Mouse (Mus musculus): ENCODE measurements around the gene Ttll5. TPM values are rescaled to one million over a fixed set of nuclear protein-coding genes. Genes with fewer than 3 reads are reported as not detected.
A peak's percentile ranks its signal among the peaks of the same experiment; 100 is the strongest.

Ttll5 gene
- polyA plus RNA-seq, 1 experiment from 2014 or later: 13.7 TPM

DNA sequence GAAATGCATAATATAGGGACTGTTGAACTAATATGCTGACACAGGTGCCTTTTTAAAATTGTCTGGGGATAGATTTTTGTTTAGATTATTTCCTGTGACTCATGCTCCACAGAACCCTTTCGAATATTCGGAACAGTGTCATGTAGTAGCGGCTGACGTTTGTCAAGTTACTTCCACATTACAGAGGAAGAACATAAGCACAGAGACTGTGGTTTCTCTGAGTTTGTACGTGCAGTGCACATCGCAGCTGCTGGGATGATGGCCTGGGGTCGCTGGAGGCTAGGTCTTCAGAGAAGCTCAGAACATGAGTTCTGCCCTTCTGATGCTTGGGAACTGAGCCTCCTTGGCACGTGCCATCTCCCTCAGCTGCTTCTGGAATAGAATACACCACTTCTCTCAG is 222.9 kb downstream of the Ttll5 start:
- no peaks in the 10 kb centered on the region for H3K27me3 ChIP-seq (replicated peaks)
- no peaks in the 10 kb centered on the region for H3K4me1 ChIP-seq
- no peaks in the 10 kb centered on the region; the same call in 1 of the 2 replicates for H3K36me3 ChIP-seq (replicated peaks)
- H3K27ac ChIP-seq: no peak overlapping the region
- no peak for ATAC-seq (replicated peaks)
- no peak overlapping the region for H3K4me3 ChIP-seq
- H3K4me2 ChIP-seq: no peak overlapping the region
- no peaks in the 10 kb centered on the region; the same call in 1 of the 2 replicates for H3K9me3 ChIP-seq
- WGBS: 84% methylated on average over 8 of the region's 8 CpGs
- H3K9ac ChIP-seq: no peak overlapping the region

DNA sequence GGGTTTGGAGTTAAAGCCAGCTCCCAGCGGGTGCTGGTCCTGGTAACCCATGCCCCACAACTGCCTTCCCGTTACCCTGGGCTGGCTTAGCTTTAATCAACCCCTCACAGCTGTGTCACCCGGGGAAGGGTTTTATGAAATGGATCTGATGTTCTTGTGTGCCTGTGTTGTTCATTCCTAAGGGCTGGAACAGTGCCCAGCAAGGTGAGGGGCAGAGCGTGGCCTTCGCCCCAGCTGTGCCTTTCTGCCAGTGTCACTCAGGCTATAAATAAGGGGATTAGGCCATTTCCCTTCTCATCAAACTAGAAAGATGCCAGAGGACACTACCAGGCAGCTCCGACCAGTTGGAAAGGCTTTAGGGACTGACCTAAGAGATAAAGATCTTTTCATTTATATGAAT is 225.4 kb downstream of the Ttll5 start:
- H3K4me3 ChIP-seq: no peak overlapping the region
- H3K27me3 ChIP-seq (replicated peaks): no peaks in the 10 kb centered on the region
- no peaks in the 10 kb centered on the region for H3K4me1 ChIP-seq
- H3K9me3 ChIP-seq: no peaks in the 10 kb centered on the region
- WGBS: 52% methylated on average over 6 of the region's 6 CpGs
- H3K4me2 ChIP-seq: no peak overlapping the region
- no peaks in the 10 kb centered on the region for H3K36me3 ChIP-seq (replicated peaks)
- no peak overlapping the region for H3K27ac ChIP-seq
- ATAC-seq (replicated peaks): no peak
- no peak overlapping the region for H3K9ac ChIP-seq

DNA sequence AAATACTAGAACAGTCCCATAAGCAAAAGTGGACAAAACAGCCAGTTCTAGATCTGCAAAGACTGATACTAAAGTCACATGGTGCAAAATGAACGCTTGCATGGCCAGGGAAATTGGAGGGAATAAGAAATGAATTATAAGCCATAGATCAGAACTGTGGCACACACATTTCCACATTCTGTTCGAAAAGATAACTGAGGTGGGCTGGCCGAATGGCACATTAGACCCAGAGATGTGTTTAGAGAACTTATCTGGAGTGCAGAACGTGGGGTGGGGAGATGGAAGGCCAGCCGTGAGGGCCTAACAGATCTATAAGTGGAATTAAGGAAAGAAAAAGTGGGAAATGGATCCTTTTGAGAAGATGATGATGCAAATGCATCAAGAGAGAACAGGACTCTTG is 227.0 kb downstream of the Ttll5 start:
- H3K9ac ChIP-seq: no peak overlapping the region
- no peaks in the 10 kb centered on the region for H3K27me3 ChIP-seq (replicated peaks)
- H3K4me2 ChIP-seq: no peak overlapping the region
- 95% methylated on average over 5 of the region's 5 CpGs for WGBS
- no peak overlapping the region for H3K27ac ChIP-seq
- no peaks in the 10 kb centered on the region for H3K36me3 ChIP-seq (replicated peaks)
- no peak for ATAC-seq (replicated peaks)
- no peak overlapping the region for H3K4me3 ChIP-seq
- H3K4me1 ChIP-seq: no peaks in the 10 kb centered on the region
- no peaks in the 10 kb centered on the region for H3K9me3 ChIP-seq

DNA sequence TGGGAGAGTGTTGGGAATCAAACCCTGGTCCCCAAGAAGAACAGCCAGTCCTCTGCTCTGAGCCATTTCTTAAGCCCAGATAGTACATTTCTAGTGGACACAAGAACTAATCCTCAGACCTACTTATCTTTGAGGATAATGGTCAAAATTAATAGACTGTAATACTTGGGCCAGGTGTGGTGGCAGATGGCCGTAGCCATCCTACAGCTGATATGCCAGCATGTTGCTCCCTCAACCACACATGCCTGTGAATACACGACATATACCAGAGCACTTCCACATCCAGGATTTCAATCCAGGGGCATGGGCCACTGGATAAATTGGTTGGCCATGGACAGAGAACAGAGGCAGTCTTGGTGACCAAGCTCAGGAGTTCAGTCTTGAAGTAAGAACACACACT is 230.8 kb downstream of the Ttll5 start:
- Histone ChIP-seq H3K9ac (no peak overlapping the region), H3K4me2 (no peak overlapping the region), H3K27ac (no peak overlapping the region), H3K4me1 (no peaks in the 10 kb centered on the region), H3K27me3 (replicated peaks) (no peaks in the 10 kb centered on the region), H3K36me3 (replicated peaks) (no peaks in the 10 kb centered on the region), H3K4me3 (no peak overlapping the region), H3K9me3 (no peaks in the 10 kb centered on the region)
- 94% methylated on average over 2 of the region's 2 CpGs for WGBS
- no peak for ATAC-seq (replicated peaks)

DNA sequence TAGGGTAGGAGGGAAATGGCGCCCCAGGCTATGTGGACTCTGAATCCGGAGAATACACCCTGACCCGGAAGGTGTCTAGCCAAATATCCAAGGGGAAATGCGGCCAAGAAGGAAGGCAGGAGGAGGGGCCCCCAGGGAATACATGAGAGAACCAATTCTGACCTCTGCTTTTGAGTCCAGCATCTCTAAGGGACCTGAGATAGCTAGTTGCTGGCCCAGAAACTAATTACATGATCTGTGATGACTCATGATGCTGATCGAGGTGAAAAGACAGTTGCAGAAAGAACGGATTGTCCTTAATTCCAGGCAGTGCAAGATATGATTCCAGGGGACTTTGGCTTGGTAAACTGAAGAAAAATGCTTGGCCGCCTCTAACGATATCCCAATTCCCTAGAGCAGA is 232.5 kb downstream of the Ttll5 start:
- Histone ChIP-seq H3K4me3 (no peak overlapping the region), H3K27ac (no peak overlapping the region), H3K27me3 (replicated peaks) (no peaks in the 10 kb centered on the region), H3K36me3 (replicated peaks) (no peaks in the 10 kb centered on the region), H3K4me1 (no peaks in the 10 kb centered on the region), H3K9me3 (no peaks in the 10 kb centered on the region), H3K9ac (no peak overlapping the region), H3K4me2 (no peak overlapping the region)
- WGBS: 90% methylated on average over 8 of the region's 8 CpGs
- no peak for ATAC-seq (replicated peaks)

DNA sequence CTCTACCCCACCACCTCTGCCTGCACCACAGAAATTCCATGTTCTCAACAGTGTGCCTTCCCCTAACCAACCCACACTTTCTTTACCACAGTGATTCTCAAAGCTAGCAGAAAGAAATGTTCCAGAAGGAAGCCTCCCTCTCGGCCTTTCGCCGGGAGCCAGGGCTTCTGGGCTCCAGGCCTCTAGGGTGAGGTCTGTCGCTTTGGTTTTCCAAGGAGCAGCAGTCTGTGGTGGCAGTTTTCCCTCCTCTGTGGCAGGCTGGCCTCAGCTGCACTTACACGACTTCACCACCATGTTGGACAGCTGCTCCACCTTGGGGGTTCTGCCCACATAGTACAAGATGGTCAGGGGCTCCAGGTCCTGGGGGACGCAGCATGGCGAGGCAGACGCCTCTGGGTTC is 233.1 kb downstream of the Ttll5 start:
- no peaks in the 10 kb centered on the region for H3K4me1 ChIP-seq
- no peaks in the 10 kb centered on the region for H3K36me3 ChIP-seq (replicated peaks)
- H3K4me3 ChIP-seq: no peak overlapping the region
- H3K4me2 ChIP-seq: no peak overlapping the region
- H3K27ac ChIP-seq: no peak overlapping the region
- WGBS: 86% methylated on average over 8 of the region's 8 CpGs
- no peak for ATAC-seq (replicated peaks)
- no peaks in the 10 kb centered on the region for H3K27me3 ChIP-seq (replicated peaks)
- H3K9ac ChIP-seq: no peak overlapping the region
- H3K9me3 ChIP-seq: no peaks in the 10 kb centered on the region

DNA sequence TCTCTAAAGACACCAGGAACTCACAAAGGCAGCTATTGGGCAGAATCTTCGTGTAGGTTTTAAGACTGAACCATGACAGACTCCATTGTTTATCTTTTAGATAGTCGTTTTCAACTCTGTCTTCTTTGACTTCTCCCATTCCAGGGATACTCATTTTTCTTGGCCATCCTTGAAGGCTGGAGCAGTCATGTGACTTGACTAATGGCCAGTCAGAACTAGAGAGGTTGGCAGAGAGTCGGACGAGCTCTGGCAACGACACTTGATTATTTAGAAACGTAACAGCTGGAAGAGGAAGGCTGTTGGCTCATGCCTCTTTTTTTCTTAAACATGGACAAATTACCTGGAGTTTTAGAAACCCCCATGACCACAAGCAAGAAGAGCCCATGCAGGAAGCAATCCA is 234.9 kb downstream of the Ttll5 start:
- WGBS: 90% methylated on average over 6 of the region's 6 CpGs
- Histone ChIP-seq H3K9me3 (no peaks in the 10 kb centered on the region), H3K27ac (no peak overlapping the region), H3K4me1 (no peaks in the 10 kb centered on the region), H3K27me3 (replicated peaks) (no peaks in the 10 kb centered on the region), H3K4me2 (no peak overlapping the region), H3K9ac (no peak overlapping the region), H3K4me3 (no peak overlapping the region), H3K36me3 (replicated peaks) (no peaks in the 10 kb centered on the region)
- no peak for ATAC-seq (replicated peaks)

DNA sequence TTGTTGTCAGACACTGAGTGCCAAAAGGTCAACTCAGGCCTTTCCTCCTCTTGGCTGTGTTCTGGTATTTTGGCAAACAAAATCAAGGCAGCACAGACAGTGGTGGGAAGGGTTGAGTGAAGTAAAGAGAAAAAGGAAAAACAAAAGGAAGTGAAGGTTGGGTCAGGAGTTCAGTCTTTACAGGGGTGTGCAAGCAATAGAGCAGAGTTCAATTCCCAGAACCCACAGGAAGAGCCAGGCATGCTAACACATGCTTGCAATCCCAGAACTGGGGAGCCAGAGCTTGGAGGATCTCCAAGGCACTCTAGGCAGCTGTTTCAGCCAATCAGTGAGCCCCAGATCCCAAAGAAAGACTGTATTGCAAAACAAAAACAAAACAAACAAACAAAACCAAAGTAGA is 240.3 kb downstream of the Ttll5 start:
- no peaks in the 10 kb centered on the region for H3K4me1 ChIP-seq
- H3K9ac ChIP-seq: no peak overlapping the region
- H3K4me2 ChIP-seq: no peak overlapping the region
- H3K27me3 ChIP-seq (replicated peaks): no peaks in the 10 kb centered on the region
- no peaks in the 10 kb centered on the region for H3K36me3 ChIP-seq (replicated peaks)
- no peaks in the 10 kb centered on the region for H3K9me3 ChIP-seq
- H3K4me3 ChIP-seq: no peak overlapping the region
- H3K27ac ChIP-seq: no peak overlapping the region
- ATAC-seq (replicated peaks): no peak

DNA sequence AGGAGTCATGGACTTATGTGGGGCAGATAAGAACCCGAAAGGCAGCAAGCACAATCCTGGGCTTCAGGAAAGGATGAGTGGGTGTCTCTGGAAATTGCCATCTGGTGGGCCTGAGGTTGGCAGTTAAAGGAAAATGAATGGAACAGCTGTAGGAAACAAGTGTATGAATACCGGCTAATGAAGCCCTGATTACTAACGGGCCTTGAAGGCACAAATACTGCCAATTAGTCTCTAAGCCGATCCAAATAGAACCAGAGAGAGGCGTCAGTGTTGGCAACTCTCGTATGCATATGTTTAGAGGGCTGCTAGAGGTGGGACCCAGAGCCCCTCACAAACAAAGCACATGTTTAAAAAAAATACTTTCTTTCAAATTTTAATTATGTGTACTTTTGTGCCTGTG is 247.0 kb downstream of the Ttll5 start:
- H3K27me3 ChIP-seq (replicated peaks): peaks cover 12% of the 10 kb centered on the region; the same call in 1 of the 2 replicates
- H3K9me3 ChIP-seq: no peaks in the 10 kb centered on the region
- no peak overlapping the region for H3K4me3 ChIP-seq
- peaks cover 5% of the 10 kb centered on the region; the same call in 1 of the 2 replicates for H3K4me1 ChIP-seq
- no peak for ATAC-seq (replicated peaks)
- no peaks in the 10 kb centered on the region for H3K36me3 ChIP-seq (replicated peaks)
- WGBS: 73% methylated on average over 6 of the region's 6 CpGs
- no peak overlapping the region for H3K9ac ChIP-seq
- H3K27ac ChIP-seq: no peak overlapping the region
- no peak overlapping the region for H3K4me2 ChIP-seq

DNA sequence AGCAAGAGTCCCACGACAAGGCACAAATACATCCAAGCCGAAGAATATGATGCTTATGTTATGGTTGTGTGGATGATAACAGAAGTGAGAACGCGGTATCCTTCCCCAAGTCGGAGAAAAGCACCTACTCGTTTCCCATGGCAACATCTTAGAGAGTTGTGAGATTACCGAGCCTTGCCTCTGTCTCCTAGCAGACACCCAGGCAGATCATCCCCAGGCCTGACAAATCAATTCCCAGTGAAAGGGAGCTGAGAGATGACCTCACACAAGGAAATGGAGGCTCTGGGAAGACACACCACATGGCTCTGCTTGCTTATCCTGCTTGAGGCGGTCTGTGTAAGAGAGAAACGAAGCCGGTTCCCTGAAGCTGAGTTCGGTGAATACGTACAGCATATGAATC is 250.2 kb downstream of the Ttll5 start:
- Histone ChIP-seq H3K4me2 (no peak overlapping the region), H3K4me1 (peaks cover 30% of the 10 kb centered on the region), H3K27ac (no peak overlapping the region), H3K9me3 (no peaks in the 10 kb centered on the region), H3K4me3 (no peak overlapping the region), H3K36me3 (replicated peaks) (no peaks in the 10 kb centered on the region), H3K9ac (no peak overlapping the region), H3K27me3 (replicated peaks) (peaks cover 19% of the 10 kb centered on the region)
- no peak for ATAC-seq (replicated peaks)
- WGBS: 69% methylated on average over 12 of the region's 12 CpGs

DNA sequence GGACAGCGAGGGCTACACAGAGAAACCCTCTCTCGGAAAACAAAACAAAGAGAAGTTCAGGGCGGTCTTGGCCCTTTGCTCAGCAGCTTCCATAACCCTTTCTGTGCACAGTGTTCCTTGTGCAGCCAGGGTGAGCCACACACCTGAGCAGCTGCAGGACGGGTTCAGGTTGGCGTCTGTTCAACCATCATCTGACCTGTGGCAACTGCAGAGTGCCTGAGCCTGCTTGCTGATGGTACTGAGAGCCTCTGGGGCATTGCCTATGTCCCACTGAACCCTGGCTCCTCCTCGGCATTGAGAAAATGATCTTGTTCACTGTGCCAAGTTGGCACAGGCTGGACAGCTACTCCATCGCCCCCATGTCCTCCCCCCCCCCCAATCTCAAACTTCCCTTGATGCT is 250.9 kb downstream of the Ttll5 start:
- H3K36me3 ChIP-seq (replicated peaks): no peaks in the 10 kb centered on the region
- H3K4me2 ChIP-seq: no peak overlapping the region
- no peaks in the 10 kb centered on the region for H3K9me3 ChIP-seq
- no peak overlapping the region for H3K4me3 ChIP-seq
- ATAC-seq (replicated peaks): no peak
- 91% methylated on average over 7 of the region's 7 CpGs for WGBS
- H3K9ac ChIP-seq: no peak overlapping the region
- no peak overlapping the region for H3K27ac ChIP-seq
- peaks cover 30% of the 10 kb centered on the region for H3K4me1 ChIP-seq
- H3K27me3 ChIP-seq (replicated peaks): peaks cover 19% of the 10 kb centered on the region

DNA sequence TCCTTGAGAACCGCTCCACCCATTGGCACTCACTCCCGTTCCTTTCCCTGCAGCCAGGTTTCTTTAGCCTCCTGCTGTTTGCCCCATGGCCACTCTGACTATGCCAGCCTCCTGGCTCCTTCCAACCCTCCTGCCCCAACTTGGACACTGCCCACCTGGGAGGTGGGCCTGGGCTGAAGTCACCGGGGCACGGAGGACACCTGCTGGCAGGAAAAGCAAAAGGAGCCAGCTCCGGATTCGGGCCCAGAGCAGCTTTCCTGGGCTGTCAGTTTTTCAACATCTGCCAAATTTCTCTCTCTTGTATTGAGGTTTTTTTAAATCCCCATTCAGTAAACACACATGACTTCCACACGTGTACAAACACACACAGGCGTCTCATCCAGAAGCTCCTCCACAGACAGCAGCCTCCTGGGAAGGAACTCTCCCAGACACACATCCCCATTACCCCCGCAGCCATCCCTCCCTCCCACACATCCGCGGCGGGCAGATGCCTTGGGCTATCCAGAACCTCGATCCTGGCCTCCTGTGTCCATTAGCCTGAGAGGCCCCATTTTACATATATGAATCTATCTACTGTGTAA is 252.0 kb downstream of the Ttll5 start:
- no peak overlapping the region for H3K9ac ChIP-seq
- H3K4me3 ChIP-seq: 0 out of 2 replicates have a peak overlapping the region, but pooled peaks have one; percentile 8
- no peak overlapping the region for H3K27ac ChIP-seq
- no peaks in the 10 kb centered on the region for H3K9me3 ChIP-seq
- H3K36me3 ChIP-seq (replicated peaks): no peaks in the 10 kb centered on the region
- H3K4me2 ChIP-seq: peak overlapping the region; percentile 94
- H3K4me1 ChIP-seq: peaks cover 30% of the 10 kb centered on the region
- WGBS: 7% methylated on average over 13 of the region's 13 CpGs
- ATAC-seq (replicated peaks): no peak
- H3K27me3 ChIP-seq (replicated peaks): peaks cover 27% of the 10 kb centered on the region

DNA sequence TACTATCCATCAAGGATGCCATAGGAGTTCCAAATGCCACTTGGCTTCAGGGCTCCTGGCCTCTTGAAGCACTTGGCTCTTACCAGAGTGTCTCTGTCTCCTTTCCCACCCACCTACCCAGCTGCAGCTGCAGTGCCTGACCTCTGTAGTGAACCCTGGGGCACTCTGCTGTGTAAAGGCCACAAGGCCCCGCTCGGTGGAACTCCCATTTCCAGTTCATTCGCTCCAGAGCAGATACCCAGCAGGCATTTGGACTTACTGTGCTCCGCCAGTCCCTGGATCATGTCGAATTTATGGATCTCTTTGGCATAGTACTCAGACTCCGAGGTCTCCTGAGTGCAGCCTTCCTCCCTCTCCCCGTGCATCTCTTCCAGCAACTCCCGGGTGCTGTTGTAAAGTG is 252.9 kb downstream of the Ttll5 start:
- H3K36me3 ChIP-seq (replicated peaks): no peaks in the 10 kb centered on the region
- peak overlapping the region; percentile 94 for H3K4me2 ChIP-seq
- H3K4me3 ChIP-seq: 0 out of 2 replicates have a peak overlapping the region, but pooled peaks have one; percentile 52
- WGBS: 32% methylated on average over 8 of the region's 8 CpGs
- H3K27me3 ChIP-seq (replicated peaks): peaks cover 27% of the 10 kb centered on the region
- peaks cover 32% of the 10 kb centered on the region for H3K4me1 ChIP-seq
- H3K9me3 ChIP-seq: no peaks in the 10 kb centered on the region
- ATAC-seq (replicated peaks): no peak
- H3K27ac ChIP-seq: no peak overlapping the region
- no peak overlapping the region for H3K9ac ChIP-seq
